Mouse (Mus musculus) cerebellum, postnatal 36 days (tissue): ENCODE data around the gene Gpr26.

Source experiments
- DNase-seq, 2 experiments: peaks; one replicate each; pipeline ENCODE4 v3.0.0; 2021 to 2022; ENCODE audit warnings: mixed read lengths in 2 of 2

The Gpr26 gene

GRCm38 (mm10) chr7:131966023-131966915 lies at the start of gene Gpr26:
Gpr26 (plus strand) TSS chr7:131966460.
- DNase-seq, result peak in 1 of 2 experiments; percentile 3

- DNase-seq, result no peak
These were observed 48.9 kb upstream of the Gpr26 start for GRCm38 (mm10) chr7:131917384-131917783.

- DNase-seq, result no peak
These were observed 38.8 kb upstream of the Gpr26 start for GRCm38 (mm10) chr7:131927288-131928050.

- no peak for DNase-seq
These were observed 28.6 kb upstream of the Gpr26 start for GRCm38 (mm10) chr7:131937611-131938010.

GRCm38 (mm10) chr7:131951131-131951530 lies 15.1 kb upstream of the Gpr26 start:
- no peak for DNase-seq

- DNase-seq, result no peak
These were observed 12.9 kb upstream of the Gpr26 start for GRCm38 (mm10) chr7:131953402-131953801.

- no peak for DNase-seq
These were observed 7.6 kb upstream of the Gpr26 start for GRCm38 (mm10) chr7:131958705-131959104.

GRCm38 (mm10) chr7:131960551-131960950 lies 5.7 kb upstream of the Gpr26 start:
- no peak for DNase-seq

GRCm38 (mm10) chr7:131966916-131967494 lies 745 bp downstream of the Gpr26 start:
- peak in 1 of 2 experiments; percentile 3 for DNase-seq

- DNase-seq, result no peak
These were observed 4.0 kb downstream of the Gpr26 start for GRCm38 (mm10) chr7:131970255-131970654.

- DNase-seq, result no peak
These were observed 9.6 kb downstream of the Gpr26 start for GRCm38 (mm10) chr7:131975867-131976266.

- no peak for DNase-seq
These were observed 12.3 kb downstream of the Gpr26 start for GRCm38 (mm10) chr7:131978609-131979008.

GRCm38 (mm10) chr7:131989056-131989455 lies 22.8 kb downstream of the Gpr26 start:
- DNase-seq, result no peak

- no peak for DNase-seq
These were observed 26.0 kb downstream of the Gpr26 start for GRCm38 (mm10) chr7:131992226-131992625.

- DNase-seq, result no peak
These were observed 26.6 kb downstream of the Gpr26 start for GRCm38 (mm10) chr7:131992873-131993272.

- no peak for DNase-seq
These were observed 39.9 kb downstream of the Gpr26 start for GRCm38 (mm10) chr7:132005996-132006696.

- DNase-seq, result no peak
These were observed 42.7 kb downstream of the Gpr26 start for GRCm38 (mm10) chr7:132009002-132009401.

GRCm38 (mm10) chr7:132012969-132013679 lies 46.9 kb downstream of the Gpr26 start:
- no peak for DNase-seq

- no peak for DNase-seq
These were observed 47.7 kb downstream of the Gpr26 start for GRCm38 (mm10) chr7:132013970-132014369.

- DNase-seq, result no peak
These were observed 48.9 kb downstream of the Gpr26 start for GRCm38 (mm10) chr7:132015193-132015592.

- no peak for DNase-seq
These were observed 49.7 kb downstream of the Gpr26 start for GRCm38 (mm10) chr7:132015933-132016332.

- DNase-seq, result no peak
These were observed 59.3 kb downstream of the Gpr26 start for GRCm38 (mm10) chr7:132025591-132025990.
